Mouse (Mus musculus) 416B (cell line): ENCODE results near the gene Fto.
A peak's percentile ranks its signal among the peaks of the same experiment; 100 is the strongest.

ENCODE experiments used
- DNase-seq: peaks from one replicate; pipeline ENCODE4 v3.0.0; 2011; ENCODE audit warnings: low read depth

The Fto gene

DNA sequence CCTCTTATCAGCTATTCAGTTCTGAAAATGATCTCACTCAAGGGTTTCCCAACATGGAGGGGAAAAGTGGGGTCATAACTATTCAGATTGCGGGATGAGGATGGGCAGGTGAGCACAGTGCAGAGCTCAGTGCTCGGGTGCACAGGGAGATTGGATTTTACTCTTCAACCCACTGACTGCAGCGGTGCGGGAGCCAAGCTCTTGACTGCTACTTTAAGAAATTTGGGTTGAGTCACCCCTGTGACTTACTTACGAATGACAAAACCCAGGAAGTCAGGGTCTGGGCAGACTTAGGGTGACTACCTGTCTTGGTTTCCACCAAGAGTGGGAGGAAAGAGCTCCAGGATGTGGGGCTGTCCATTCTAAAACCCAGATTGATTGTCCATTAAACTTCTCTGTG lies 142.3 kb downstream of the Fto start:
- DNase-seq: peak; percentile 18

DNA sequence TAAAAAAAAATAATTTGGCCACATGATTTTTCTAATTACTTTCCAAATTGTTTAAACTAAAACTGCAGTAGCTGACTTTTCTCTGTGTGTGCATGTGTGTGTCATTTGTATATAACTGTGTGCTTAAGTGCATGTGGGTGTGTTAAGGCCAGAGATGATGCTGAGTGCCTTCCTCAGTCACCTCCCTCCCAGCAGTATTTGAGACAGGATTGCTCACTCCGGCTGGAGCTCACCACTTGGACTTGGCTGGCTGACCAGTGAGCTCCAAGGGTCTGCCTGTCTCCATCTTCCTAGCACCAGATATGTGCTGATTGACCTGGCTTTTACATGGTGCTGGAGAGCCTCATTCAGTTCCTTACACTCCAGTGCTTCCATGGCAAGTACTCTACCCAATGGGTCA lies 144.7 kb downstream of the Fto start:
- no peak for DNase-seq

DNA sequence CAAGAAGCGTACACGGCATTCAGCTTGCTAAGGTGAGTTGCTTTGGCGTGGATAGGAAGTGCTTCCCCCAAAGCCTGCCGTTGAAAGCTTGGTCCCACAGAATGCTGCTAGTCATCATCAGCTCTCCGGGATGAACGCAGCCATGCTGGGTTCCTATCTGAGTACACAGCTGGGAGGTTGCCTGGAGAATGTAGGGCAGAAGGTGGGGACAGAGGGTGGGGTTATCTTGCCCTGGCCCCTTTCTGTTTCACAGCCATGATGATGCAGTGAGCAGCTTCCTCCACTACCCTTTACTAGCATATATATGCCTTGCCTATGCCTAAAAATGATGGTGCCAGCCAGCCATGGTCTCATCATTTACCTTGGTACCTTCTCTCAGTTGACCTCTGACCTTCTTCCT lies 147.6 kb downstream of the Fto start:
- DNase-seq: no peak

DNA sequence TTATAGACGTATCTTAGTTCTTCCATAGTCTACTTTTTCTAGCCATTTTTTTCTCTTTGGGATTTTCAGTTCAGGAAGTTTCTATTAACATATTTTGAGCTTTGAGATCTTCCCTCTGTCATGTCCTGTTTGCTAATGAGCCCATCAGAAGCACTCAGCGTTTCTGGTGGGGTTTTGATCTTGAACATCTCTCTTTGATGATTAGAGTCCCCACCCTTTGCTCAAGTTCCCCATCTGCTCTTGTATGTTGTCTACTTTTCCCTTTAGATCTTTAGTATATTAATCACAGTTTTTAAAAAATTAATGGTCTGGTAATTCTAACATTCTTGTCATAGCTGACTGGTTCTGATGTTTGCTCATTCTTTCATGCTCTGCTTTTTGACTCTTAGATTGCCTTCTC lies 150.4 kb downstream of the Fto start:
- no peak for DNase-seq

DNA sequence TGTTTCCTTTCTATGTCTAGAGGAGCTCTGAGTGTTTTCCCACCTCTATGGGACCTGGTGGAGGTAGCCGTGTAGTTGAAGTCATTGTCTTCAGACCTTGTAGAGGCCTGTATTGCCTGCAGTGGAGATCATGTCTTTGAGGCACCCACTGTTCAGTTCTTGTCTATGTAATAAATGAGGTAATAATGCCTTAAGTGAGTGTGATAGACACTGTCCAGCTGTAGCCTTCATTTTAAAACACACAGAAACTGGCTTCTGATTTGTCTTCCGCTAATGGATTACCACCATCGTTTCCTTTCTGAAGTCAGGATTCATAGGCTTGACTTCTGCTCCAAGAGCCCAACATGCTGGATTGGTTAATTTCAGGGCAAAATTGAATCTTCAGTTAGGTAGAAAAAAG lies 154.1 kb downstream of the Fto start:
- no peak for DNase-seq

DNA sequence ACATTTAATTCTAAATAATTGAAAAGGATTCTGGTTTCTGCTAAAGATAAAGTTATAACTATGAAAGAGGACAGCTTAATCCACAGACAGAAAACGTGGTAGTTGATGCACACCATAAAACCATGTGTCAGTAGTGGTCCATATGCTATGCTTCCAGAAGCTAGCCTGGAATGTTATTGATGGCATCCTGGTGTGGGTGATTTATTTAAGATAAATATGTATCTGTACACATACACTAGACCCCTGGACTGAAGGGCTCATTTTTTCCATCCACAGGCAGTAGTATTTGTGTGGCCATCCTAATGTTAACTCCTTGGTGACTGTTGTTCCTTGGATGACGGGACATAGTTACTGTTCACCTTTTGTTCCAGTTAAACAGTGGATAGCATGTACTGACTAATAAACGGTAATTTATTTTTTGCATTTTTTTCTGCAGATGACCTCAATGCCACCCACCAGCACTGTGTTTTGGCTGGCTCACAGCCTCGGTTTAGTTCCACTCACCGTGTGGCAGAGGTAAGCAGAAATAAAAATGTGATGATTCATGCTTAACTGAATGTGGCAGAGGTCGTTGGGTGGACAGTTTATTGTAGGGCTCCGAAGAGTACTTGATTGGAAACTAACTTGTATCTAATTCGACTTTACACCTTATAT lies 154.7 kb downstream of the Fto start:
- no peak for DNase-seq

DNA sequence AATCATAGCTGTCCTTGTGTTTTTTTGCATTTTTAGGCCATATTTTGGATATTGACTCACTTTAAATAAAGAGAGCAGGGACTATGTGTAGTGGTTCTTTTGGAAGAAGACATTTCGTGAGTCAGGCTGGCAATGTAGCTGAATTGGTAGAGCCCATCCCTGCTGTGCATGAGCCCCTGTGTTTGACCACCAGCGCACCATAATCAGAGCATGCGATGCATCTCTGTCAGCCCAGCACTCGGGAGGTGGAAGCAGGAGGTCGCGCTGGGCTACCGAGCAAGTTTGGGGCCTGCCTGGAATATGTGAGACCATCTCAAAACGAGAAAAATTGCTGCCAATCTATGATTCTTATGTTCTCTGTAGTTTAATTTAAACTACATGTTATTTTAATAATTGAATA lies 156.1 kb downstream of the Fto start:
- DNase-seq: no peak

DNA sequence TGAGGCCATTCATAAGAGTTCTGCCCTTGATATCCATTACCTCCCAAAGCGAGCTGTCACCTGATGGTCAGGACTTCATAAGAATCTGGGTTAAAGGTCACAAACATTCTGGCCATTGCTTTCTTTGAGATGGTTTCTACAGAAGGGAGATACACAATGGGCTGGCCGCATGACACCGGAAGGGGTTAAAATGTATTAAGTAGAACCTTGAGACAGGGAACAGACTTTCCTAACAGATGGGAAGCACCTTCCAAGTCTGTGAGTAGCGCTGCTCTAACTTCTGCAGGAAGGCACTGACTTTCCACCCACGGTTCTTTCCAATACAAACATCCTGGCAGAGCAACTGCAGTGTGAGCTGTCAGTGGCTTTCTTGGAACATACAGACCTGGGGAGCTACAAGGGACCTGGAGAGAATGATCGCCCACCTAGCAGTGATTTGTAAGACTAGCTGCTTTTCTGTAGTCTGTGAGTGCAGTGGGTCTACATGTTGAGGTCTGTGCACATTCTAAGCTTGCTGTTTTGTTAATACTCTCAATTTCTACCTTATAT lies 161.5 kb downstream of the Fto start:
- no peak for DNase-seq

DNA sequence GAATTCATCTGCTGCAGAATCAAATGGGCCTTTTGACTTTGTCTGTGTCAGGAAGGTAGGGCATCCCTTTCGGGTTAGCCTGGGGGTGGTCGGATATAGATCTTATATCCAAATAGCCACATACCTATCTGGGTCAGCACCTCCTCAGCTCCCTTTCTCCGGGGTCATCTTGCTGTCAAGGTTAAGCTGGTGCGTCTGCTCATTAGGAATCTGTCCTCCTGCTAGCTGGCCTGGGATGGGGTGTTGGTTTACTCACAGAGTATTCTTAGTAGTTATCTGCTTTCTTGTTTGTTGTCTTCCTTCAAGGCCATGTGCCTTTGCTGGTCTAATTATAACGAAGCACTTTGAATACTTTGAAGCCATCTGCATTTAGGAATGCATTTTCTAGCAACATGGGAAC lies 163.7 kb downstream of the Fto start:
- no peak for DNase-seq

DNA sequence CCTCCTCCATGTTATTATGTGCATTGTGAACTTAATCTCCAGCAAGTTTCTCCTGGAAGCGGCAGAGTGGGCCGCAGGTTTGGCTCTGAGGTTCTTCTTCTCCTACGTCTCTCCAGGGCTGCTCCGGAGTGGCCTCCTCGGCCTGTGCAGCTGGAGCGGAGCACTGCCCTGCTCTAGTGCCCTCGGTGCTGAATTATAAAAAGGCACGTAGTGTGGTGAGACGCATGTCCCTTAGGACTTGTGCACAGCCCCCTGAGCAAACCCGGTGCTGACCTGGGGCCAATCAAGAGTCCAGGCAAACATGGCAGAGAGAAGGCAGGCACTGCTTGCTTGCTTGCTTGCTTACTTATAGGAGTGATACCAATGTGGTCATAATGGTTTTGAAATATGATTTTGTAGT lies 164.1 kb downstream of the Fto start:
- DNase-seq: no peak

DNA sequence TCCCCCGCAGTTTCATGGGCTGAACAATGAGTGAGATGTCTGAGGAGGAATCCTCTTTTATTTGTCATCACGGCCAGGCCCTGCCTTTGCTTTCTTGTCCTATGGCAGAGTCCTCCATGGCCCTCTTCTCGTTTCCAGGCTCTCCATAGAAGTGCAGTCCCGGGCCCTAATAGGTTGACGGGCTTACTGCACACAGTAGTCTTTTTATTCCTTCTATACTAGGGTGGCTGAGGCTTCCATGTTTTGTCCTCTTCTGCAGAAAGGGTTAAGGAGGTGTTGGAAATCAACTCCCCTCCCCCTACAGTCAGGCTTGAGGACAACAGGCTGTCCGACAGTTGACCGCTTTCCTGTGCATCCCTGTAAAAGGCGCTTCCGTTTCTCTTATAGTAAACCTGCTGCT lies 169.2 kb downstream of the Fto start:
- no peak for DNase-seq

DNA sequence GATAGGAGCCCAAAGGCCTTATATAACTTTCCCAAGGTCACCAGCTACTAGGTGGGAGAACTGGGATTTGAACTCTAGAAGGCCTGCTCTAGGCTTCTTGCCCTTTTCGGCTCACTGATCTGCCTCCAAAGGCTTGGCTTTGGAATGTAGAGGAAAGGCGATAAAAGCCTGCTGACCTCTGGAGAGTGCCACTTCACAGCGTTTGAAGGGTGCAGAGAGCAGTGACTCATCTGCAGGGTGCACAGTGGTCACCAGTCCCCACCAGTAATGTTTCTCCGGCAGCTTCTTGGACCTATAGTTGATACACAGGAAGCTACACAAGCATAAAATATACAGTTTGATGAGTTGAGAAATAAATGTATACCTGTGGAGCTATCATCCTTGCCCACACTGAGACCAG lies 173.1 kb downstream of the Fto start:
- no peak for DNase-seq

DNA sequence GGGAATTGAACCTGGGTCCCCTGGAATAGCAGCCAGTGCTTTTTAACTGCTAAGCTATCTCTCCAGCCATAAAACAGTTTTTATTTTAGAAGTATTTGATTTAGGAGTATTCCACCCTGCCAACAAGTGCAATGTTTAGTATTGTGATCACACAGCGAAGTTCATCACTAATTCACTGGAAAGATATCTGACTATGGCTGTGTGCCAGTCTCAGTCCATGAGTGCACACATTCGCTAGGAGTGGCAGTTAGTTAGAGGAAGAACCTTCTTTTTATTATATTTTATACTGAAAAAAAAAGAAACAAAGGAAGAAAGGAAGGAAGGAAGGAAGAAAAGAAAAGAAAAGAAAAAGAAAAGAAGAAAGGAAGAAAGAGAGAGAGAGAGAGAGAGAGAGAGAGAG lies 174.1 kb downstream of the Fto start:
- no peak for DNase-seq

DNA sequence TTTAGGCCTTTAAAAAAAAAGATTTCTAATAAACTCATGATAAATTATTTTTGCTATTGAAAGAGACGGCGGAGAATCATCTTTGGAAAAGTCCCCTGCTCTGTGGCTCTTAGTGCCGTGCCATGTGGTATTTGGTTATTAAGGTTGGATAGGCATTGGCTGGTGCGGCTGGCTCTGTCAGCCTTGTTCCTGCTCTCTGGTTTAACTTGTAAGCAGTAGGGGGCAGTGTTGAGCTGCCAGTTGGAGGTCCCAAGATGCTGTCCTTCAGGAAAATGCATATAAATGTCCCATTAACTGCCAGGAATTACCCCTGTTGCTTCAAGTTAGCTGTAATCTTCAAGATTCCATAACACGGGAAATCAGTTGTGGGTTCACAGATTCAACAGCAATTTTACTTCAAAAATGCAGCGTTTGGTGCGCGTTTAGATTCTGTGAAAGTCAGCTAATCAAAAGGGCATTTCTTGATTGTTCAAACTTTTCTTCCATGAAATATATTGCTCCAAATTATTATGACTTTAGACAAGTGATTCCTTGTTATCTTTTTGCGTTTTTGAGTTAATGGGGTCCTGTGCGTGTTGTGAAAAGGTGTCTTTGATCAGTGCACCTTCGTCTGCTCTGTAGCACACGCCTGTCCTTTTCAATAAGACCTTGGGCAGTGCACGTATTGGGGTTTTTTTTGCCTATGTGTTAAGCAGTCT lies 174.9 kb downstream of the Fto start:
- DNase-seq: peak; percentile 70

DNA sequence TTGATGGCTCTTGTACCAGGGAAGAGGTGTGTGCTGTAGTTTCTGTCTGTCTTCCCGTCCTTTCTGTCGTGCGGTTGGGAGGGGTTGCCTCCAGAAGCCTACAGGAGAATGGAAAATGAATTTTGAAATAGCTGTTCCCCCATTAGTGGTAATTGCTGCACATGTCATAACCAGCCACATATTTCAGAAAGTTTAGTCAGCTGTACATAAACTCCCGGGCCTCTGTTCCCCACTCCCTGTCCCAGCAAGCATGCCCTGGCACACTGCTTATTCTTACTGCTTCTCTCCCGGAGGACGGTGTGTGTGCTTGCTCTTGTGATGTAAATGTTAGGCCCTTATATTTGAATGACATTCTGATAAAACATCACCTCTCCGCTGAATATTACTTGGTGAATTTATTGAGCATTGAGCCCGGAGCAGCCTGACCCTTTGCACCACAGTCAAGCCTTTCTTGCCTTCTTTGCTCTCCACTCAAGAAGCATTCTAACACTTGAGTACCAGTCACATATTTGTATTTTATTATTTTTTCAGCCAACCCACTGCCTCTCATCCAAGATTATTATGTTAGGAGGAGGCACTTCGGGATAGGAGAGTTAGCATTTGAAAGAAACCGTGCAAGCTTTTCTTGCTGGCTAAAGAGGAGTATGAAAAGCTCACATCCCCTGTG lies 175.6 kb downstream of the Fto start:
- no peak for DNase-seq

DNA sequence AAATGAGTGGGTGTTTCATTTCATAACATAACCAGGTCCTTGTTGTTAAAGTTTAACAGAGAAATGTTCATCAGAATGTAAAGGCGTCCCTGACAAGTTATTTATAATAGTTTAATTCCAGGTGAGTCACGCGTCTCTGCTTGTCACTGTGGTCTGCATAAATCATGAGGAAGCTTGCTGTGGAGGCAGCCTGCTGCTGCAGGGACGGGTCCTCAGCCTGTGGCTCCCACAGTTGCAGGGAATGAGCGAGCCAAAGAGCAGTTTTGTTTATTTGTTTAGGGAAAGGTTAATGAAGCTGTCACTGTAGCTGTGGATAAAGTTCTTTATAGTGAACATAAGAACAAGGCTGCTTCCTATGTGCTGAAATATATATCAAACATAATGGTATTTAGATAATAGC lies 176.7 kb downstream of the Fto start:
- no peak for DNase-seq

DNA sequence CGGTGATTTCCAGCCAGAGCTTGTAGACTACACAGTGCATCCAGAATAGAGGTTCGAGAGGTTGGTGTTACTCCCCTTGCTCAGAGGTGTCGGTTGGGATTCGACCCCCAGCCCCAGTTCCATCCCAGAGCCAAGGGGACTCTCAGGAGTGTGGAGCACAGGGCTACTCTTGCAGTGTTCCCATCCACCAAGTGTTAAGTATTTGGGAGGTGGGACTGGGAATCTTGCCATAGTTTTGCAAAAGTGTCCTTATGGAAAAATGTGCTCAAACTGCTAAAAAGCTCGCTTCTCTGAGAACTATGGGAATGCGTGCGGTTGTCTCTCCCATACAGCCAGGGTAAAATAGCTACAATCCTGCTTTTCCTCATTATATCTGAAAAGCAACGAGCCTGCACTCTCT lies 180.0 kb downstream of the Fto start:
- DNase-seq: no peak

DNA sequence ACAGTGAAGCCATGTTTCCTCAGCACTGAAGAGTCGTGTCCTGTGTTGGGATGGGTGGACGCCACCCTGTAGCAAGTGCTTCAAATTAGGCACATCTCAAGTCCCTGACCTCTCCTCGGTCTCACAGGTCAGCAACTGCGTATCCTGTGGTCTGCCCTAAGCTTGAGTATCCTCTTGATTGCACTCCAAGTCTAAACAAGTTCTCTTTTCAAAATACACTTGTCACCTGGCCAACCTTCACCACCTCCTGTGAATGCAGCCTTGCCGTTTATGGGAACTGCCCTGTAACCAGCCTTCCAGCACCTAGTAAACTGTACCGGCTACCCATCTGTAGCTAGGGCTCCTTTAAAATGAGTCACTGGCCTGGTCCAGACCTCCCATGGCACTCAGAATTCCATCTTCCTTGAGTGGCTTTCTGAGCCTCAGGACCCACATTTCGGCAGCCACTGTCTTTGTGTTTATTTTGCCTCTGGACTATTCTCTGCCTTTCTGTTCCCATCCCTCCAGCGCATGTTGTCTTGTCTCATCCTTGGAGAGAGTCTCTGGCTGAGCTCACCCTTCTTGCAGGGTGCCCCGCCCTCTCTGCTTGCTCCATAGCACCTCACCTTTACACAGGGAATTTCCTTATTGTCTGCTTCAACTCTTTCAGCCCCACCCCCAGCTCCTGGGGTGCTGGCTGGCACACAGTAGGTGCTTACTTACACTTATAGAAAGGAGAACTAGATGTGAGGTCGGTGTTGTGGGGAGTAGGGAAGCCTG lies 181.4 kb downstream of the Fto start:
- no peak for DNase-seq

DNA sequence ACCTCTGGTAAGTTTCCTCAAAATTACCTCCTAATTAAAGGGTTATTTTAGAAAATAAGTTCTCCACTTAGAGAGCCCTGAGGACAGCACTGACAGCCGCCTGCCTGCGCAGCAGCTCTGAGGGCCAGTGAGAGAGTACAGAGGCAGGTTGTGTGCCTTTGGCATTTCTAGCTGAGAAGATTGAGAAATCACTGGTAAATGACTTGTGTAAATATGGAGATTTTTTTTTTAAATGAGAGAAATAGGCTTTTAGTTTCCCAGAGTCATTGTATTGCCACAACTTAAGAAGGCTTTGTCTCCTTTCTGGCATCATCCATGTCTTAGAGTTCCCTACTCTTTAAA lies 181.9 kb downstream of the Fto start:
- peak; percentile 8 for DNase-seq

DNA sequence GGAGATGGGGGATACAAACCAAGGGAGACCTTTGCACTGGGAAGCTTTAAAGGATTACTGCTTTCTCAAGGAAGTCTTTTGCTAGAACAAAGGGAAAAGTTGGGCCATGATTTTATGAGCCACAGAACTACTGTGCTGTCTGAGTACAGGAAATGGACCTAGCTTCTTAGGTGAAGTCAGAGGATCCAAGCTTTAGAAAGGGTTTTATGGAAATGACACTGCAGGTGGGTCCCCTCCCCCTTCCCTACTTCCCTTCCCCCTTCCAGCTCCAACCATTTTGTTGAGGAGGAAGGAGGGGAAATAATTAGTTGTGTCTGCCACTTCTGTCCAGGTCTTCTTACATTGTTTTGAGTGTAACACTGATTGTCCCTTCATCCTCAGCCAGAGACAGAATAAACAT lies 182.7 kb downstream of the Fto start:
- DNase-seq: no peak

DNA sequence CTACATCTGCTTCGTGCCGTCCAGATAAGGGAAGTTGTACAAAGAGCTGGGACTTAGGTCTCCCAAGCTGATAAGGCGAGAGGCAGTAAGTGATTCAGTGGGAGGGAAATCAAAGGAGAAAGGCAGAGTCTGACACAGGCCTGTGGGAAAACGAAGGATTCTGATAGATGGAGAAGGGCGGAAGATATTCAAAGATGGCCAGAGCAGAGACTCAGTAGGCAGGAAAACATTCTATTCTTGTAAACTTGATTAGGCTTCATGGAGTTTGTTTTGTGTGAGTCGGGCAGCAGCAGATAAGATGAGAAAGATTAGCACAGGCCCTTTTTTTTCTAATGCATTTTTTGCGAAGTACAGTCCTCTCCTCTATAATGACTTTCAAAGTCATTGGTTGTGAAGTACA lies 183.6 kb downstream of the Fto start:
- peak; percentile 11 for DNase-seq

DNA sequence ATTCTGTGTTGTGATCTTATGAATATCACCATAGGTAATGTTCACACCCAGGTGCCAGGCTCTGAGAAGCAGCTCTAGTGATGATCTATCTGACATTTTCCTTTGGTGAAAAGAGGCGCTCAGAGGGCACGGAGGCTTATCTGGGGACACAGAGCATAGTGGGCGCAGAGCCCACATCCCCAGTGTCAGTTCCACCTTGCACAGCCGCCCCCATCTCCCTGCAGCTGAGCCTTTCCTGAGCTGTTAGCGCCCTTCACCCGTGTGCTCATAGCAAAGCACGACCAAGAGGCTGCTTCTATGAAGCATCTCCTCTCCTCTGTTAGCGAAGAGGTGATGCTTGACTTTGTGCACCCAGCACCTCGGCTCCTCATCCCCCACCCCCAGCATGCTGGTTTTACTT lies 185.3 kb downstream of the Fto start:
- DNase-seq: no peak

DNA sequence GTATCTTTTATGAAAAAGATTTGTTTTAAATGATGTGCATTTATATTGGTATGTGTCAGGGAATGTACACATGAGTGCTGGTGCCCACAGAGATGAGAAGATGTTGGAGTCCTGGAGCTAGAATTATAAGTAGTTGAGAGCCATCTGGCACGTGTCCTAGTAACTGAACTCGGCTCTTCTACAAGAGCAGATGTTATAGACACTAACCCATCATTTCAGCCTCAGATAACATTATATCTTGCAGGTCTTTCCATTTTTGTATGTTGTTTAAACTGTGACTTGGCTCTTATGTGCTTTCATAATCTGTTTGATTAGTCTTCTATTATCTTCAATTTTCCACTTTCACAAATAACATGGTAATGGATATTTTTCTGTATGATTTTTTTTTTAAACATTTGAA lies 186.0 kb downstream of the Fto start:
- no peak for DNase-seq
